Mouse (Mus musculus) heart, embryonic 16.5 days (tissue): ENCODE measurements around the gene Tubgcp5. TPM values are rescaled to one million over a fixed set of nuclear protein-coding genes. Genes with fewer than 3 reads are reported as not detected.

Experiments used
- ATAC-seq: fragments of 200-750 bp; cut with Nextera tagmentation; replicated peaks from 2 replicates; pipeline ENCODE4 v1.8.0; 2017; ENCODE audit warnings: moderate number of reproducible peaks; ENCODE audit not compliant: insufficient read depth, low FRiP score; ENCODE audit errors: extremely low read depth
- H3K27ac ChIP-seq: fragments of 300-500 bp; sonication (generic); 2 replicates; pipeline ENCODE4 v1.5.1; 2014; ENCODE audit warnings: mild to moderate bottlenecking, low read length, control low read depth, moderate library complexity
- H3K27me3 ChIP-seq: fragments of 300-500 bp; sonication (generic); 2 replicates; pipeline ENCODE4 v1.6.1; 2014; ENCODE audit warnings: low read length, mixed read lengths; ENCODE audit not compliant: control insufficient read depth, insufficient read depth
- H3K36me3 ChIP-seq: fragments of 300-500 bp; sonication (generic); 2 replicates; pipeline ENCODE4 v1.6.1; 2014; ENCODE audit not compliant: control insufficient read depth, insufficient read depth
- H3K4me1 ChIP-seq: fragments of 300-500 bp; sonication (generic); 2 replicates; pipeline ENCODE4 v1.6.1; 2014; ENCODE audit warnings: low read length, mixed read lengths; ENCODE audit not compliant: control insufficient read depth, insufficient read depth
- H3K4me2 ChIP-seq: fragments of 300-500 bp; sonication (generic); 2 replicates; pipeline ENCODE4 v1.6.1; 2014; ENCODE audit warnings: low read depth, mild to moderate bottlenecking, control low read depth, low read length
- H3K4me3 ChIP-seq: fragments of 300-500 bp; sonication (generic); 2 replicates; pipeline ENCODE4 v1.5.1; 2014; ENCODE audit warnings: mild to moderate bottlenecking, control low read depth, low read length
- H3K9ac ChIP-seq: fragments of 300-500 bp; sonication (generic); 2 replicates; pipeline ENCODE4 v1.6.1; 2014; ENCODE audit warnings: low read length, control low read depth
- H3K9me3 ChIP-seq: fragments of 300-500 bp; sonication (generic); replicated peaks from 2 replicates; pipeline ENCODE4 v1.6.1; 2016; ENCODE audit warnings: low read length; ENCODE audit not compliant: control insufficient read depth
- WGBS: fragments of 180-500 bp; shearing (Covaris S2); extraction: QIAGEN DNeasy Blood & Tissue Kit; methylation state at CpG from one replicate; pipeline ENCODE4 v1.1.7; 2014; 5-methylcytosine and 5-hydroxymethylcytosine counted together
- polyA plus RNA-seq: library from polyadenylated mRNA; unstranded; fragments of >200 nt; fragmentation: Nextera tagmentation; extraction: Ambion mirVana; gene quantifications from 2 replicates; pipeline ENCODE4 v1.2.1, GENCODE M21; 2015

The Tubgcp5 gene
- polyA plus RNA-seq, 1 experiment from 2014 or later, result 22.6 TPM

DNA sequence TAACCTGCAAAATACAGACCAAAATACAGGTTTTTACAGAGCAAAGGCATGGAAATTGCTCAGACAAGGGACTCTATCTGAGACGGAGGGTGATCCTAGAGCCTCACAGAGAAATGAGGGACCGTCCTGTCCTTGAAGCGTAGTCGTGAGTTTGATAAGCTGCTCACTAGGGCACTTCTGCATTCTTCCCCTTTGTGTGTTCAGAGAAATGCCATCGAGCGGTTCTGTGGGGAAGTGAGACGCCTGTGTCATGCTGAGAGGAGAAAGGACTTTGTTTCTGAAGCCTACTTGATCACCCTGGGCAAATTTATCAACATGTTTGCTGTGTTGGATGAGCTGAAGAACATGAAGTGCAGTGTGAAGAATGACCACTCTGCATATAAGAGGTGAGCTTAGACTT, 80.7 kb downstream of the Tubgcp5 start:
- ATAC-seq, result no peak
- peaks cover 43% of the 10 kb centered on the region for H3K36me3 ChIP-seq
- H3K9ac ChIP-seq, result no peak overlapping the region
- no peaks in the 10 kb centered on the region for H3K9me3 ChIP-seq
- WGBS, result 52% methylated on average over 7 of the region's 7 CpGs
- H3K27me3 ChIP-seq, result no peaks in the 10 kb centered on the region
- H3K4me2 ChIP-seq, result no peak overlapping the region
- H3K27ac ChIP-seq, result no peak overlapping the region
- H3K4me1 ChIP-seq, result peaks cover 2% of the 10 kb centered on the region
- no peak overlapping the region for H3K4me3 ChIP-seq

DNA sequence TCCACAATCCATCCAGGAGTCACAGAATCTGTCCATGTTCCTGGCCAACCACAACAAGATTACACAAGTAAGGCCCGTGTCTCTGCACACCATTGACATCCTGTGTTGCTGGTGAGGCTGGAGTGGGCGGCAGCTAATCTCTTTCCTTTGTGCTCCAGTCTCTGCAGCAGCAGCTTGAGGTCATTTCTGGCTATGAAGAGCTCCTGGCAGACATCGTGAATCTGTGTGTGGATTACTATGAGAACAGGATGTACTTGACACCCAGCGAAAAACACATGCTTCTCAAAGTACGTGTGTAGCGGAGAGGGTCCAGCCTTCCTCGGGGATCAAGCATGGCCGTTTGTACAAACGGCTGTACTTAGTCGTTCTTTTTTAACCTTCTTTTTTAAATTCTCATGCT, 83.8 kb downstream of the Tubgcp5 start:
- Histone ChIP-seq H3K27me3 (no peaks in the 10 kb centered on the region), H3K4me2 (no peak overlapping the region), H3K4me3 (no peak overlapping the region), H3K9ac (no peak overlapping the region), H3K4me1 (no peaks in the 10 kb centered on the region; the same call in 1 of the 2 replicates), H3K27ac (peak overlapping the region; percentile 55), H3K36me3 (peaks cover 61% of the 10 kb centered on the region), H3K9me3 (no peaks in the 10 kb centered on the region)
- peak; percentile 81 for ATAC-seq
- 64% methylated on average over 10 of the region's 10 CpGs for WGBS

DNA sequence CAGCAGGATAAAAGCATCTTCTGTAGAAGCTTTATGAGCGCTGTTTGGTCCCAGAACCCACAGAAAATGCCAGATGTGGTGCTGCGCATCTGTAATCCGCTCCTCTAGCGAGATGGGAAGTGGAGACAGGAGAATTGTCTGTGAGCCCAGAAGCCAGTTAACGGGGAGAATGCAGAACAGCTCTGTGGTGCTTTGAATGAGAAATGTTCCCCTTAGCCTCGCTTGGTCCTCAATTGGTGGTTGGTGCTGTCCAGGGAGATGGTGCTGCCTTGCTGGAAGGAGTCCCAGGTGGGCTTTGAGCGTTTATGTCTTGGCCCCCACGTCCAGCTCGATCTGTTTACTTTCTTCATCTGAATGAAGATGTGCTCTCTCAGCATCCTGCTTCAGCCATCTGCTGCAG, 86.9 kb downstream of the Tubgcp5 start:
- H3K9me3 ChIP-seq, result no peaks in the 10 kb centered on the region
- H3K27ac ChIP-seq, result no peak overlapping the region
- H3K4me3 ChIP-seq, result no peak overlapping the region
- WGBS, result 89% methylated on average over 9 of the region's 9 CpGs
- H3K4me1 ChIP-seq, result no peaks in the 10 kb centered on the region; the same call in none of the 2 replicates
- H3K9ac ChIP-seq, result no peak overlapping the region
- no peak for ATAC-seq
- no peaks in the 10 kb centered on the region for H3K27me3 ChIP-seq
- peaks cover 36% of the 10 kb centered on the region for H3K36me3 ChIP-seq
- H3K4me2 ChIP-seq, result no peak overlapping the region

Other genes starting within 250 kb of the Tubgcp5 start
- 0.29 and 0.33 TPM in 2 replicates for gene Siglech, start 26.0 kb upstream of the Tubgcp5 start, polyA plus RNA-seq
- gene Cyfip1, start 47.6 kb downstream of the Tubgcp5 start, polyA plus RNA-seq, result 44.5 and 54.1 TPM in 2 replicates
- 31.9 and 33.8 TPM in 2 replicates for gene Nipa2, start 168.3 kb downstream of the Tubgcp5 start, polyA plus RNA-seq
- 3.5 and 4.4 TPM in 2 replicates for gene Nipa1, start 225.8 kb downstream of the Tubgcp5 start, polyA plus RNA-seq